Mouse (Mus musculus): ENCODE data around the gene Akap3. TPM values are rescaled to one million over a fixed set of nuclear protein-coding genes. Genes with fewer than 3 reads are reported as not detected.

The Akap3 gene
- polyA plus RNA-seq, 1 experiment from 2014 or later: not detected

DNA sequence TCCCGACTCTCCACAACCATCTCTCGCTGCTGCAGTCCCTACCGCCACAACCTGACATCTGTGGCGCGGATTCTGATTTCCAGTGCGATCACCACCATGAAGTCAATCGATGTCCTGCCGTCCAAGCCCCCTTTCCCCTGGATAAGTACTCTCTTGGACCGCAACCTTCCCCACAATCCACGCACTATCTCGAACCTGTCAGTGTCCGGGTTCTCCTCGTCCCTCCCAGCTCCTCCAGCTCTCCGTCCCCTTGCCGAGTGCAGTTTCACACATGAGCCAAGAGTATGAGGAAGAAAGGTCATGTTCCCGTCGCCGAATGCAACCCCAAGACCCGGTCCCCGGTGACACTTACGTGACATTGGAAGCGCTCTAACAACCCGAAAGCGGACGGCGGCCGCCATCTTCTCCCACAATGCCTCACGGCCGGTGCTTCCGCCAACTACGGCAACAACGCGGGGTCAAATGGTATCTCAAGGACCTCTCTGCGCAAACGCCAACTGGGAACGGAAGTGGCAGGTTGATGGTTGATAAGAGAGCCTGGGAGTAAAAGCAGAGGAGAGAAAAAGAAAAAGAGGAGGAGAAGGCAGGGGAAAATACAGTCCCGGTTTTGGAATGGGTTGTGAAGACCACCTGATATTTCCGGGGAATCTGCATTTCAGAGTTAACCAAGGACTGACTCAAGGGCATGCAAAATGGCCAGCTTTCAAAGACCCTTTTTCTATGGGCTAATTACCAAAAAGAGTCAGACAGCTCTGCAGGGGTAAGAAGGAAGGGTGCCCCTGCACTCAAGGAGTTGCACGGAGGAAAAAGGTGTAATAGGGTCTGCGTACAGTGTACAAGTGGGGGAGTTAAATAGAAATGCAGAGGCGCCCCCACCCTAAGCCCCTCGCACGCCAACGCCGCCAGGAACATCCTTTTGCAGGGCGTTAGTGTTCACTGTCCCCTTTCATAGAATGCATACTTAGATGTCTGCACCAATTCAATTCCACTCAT is 3.9 kb upstream of the Akap3 start, which contains the start of gene Ndufa9:
TSS of gene Ndufa9 (minus strand) at position 425 of the 993 bp plus-strand sequence.
- 5% methylated on average over 46 of the region's 46 CpGs for WGBS
- 0 out of 2 replicates have a peak within 1 kb of the TSS, but pooled peaks have one; percentile 42 for H3K27ac ChIP-seq (ENCODE audit: low read depth, low read length)
- H3K27me3 ChIP-seq (ENCODE audit: control insufficient read depth, insufficient read depth, low read length): no peaks in the 10 kb centered on the region

GRCm38 (mm10) chr6:126877118-126877517 is 24.2 kb downstream of the Akap3 start:
- 89% methylated on average over 8 of the region's 8 CpGs for WGBS
- H3K27ac ChIP-seq (ENCODE audit: low read depth, low read length): no peak overlapping the region
- ATAC-seq (ENCODE audit: insufficient read depth, low FRiP score, low TSS enrichment): no peak

More for the DNA sequence above, 3.9 kb upstream of the Akap3 start, which contains the start of gene Ndufa9:
- H3K4me3 ChIP-seq (ENCODE audit: low read depth, low read length): peak within 1 kb of the TSS; percentile 90
- peak within 1 kb of the TSS; percentile 87 for H3K9ac ChIP-seq (ENCODE audit: low read length)
- peaks cover 5% of the 10 kb centered on the region for H3K4me1 ChIP-seq (ENCODE audit: control insufficient read depth, insufficient read depth, low read length)
- DNase-seq (ENCODE audit: low spot score): peak; percentile 93
- no peaks in the 10 kb centered on the region for H3K9me3 ChIP-seq (ENCODE audit: control insufficient read depth, low read length)
- H3K36me3 ChIP-seq (ENCODE audit: control insufficient read depth, insufficient read depth, low read length): no peaks in the 10 kb centered on the region; the same call in 1 of the 2 replicates
- ATAC-seq (ENCODE audit: insufficient read depth, low FRiP score, low TSS enrichment): peak; percentile 86
- H3K4me2 ChIP-seq (ENCODE audit: low read depth): peak within 1 kb of the TSS; percentile 85

DNA sequence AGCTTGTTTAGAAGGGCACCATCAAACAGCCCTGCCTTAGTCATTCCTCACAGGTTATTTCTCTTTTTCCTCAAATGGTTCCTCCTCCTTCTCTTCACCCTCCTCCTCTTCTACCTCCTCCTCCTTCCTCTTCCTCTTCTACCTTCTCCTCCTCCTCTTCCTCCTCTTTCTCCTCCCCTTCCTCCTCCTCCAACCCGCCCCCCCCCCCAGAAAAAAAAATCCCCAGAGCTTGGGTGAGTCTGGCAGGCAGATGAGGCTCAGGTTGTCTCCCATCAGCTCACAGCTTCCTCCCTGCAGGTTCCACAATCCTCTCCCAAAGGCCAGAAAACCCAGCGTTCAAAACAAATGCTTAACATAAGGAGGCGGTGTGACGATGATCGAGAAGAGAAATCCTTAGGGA is 54.5 kb downstream of the Akap3 start:
- ATAC-seq (ENCODE audit: insufficient read depth, low FRiP score, low TSS enrichment) (no peak), DNase-seq (ENCODE audit: low spot score) (no peak)
- H3K4me2 ChIP-seq (ENCODE audit: low read depth): no peak overlapping the region
- no peaks in the 10 kb centered on the region for H3K9me3 ChIP-seq (ENCODE audit: control insufficient read depth, low read length)
- WGBS: 87% methylated on average over 4 of the region's 5 CpGs
- no peaks in the 10 kb centered on the region for H3K27me3 ChIP-seq (ENCODE audit: control insufficient read depth, insufficient read depth, low read length)
- H3K27ac ChIP-seq (ENCODE audit: low read depth, low read length): no peak overlapping the region
- H3K9ac ChIP-seq (ENCODE audit: low read length): no peak overlapping the region
- no peak overlapping the region for H3K4me3 ChIP-seq (ENCODE audit: low read depth, low read length)
- H3K4me1 ChIP-seq (ENCODE audit: control insufficient read depth, insufficient read depth, low read length): no peaks in the 10 kb centered on the region
- H3K36me3 ChIP-seq (ENCODE audit: control insufficient read depth, insufficient read depth, low read length): no peaks in the 10 kb centered on the region

More at GRCm38 (mm10) chr6:126877118-126877517, 24.2 kb downstream of the Akap3 start:
- H3K36me3 ChIP-seq (ENCODE audit: control insufficient read depth, insufficient read depth, low read length): no peaks in the 10 kb centered on the region
- H3K9ac ChIP-seq (ENCODE audit: low read length): no peak overlapping the region
- no peaks in the 10 kb centered on the region for H3K9me3 ChIP-seq (ENCODE audit: control insufficient read depth, low read length)
- H3K4me3 ChIP-seq (ENCODE audit: low read depth, low read length): no peak overlapping the region
- DNase-seq (ENCODE audit: low spot score): no peak
- H3K27me3 ChIP-seq (ENCODE audit: control insufficient read depth, insufficient read depth, low read length): no peaks in the 10 kb centered on the region
- no peaks in the 10 kb centered on the region for H3K4me1 ChIP-seq (ENCODE audit: control insufficient read depth, insufficient read depth, low read length)
- no peak overlapping the region for H3K4me2 ChIP-seq (ENCODE audit: low read depth)

- Histone ChIP-seq H3K9ac (ENCODE audit: low read length) (no peak overlapping the region), H3K4me3 (ENCODE audit: low read depth, low read length) (no peak overlapping the region), H3K36me3 (ENCODE audit: control insufficient read depth, insufficient read depth, low read length) (no peaks in the 10 kb centered on the region), H3K4me1 (ENCODE audit: control insufficient read depth, insufficient read depth, low read length) (no peaks in the 10 kb centered on the region), H3K9me3 (ENCODE audit: control insufficient read depth, low read length) (no peaks in the 10 kb centered on the region), H3K27me3 (ENCODE audit: control insufficient read depth, insufficient read depth, low read length) (no peaks in the 10 kb centered on the region), H3K4me2 (ENCODE audit: low read depth) (no peak overlapping the region), H3K27ac (ENCODE audit: low read depth, low read length) (no peak overlapping the region)
- WGBS: 74% methylated on average over 3 of the region's 3 CpGs
- DNase-seq (ENCODE audit: low spot score) (no peak), ATAC-seq (ENCODE audit: insufficient read depth, low FRiP score, low TSS enrichment) (no peak)
Observed at GRCm38 (mm10) chr6:126907876-126908275, 55.0 kb downstream of the Akap3 start.

GRCm38 (mm10) chr6:126910727-126911126 is 57.8 kb downstream of the Akap3 start:
- H3K9ac ChIP-seq (ENCODE audit: low read length): no peak overlapping the region
- H3K9me3 ChIP-seq (ENCODE audit: control insufficient read depth, low read length): no peaks in the 10 kb centered on the region
- no peaks in the 10 kb centered on the region for H3K36me3 ChIP-seq (ENCODE audit: control insufficient read depth, insufficient read depth, low read length)
- ATAC-seq (ENCODE audit: insufficient read depth, low FRiP score, low TSS enrichment): no peak
- H3K4me2 ChIP-seq (ENCODE audit: low read depth): no peak overlapping the region
- H3K27me3 ChIP-seq (ENCODE audit: control insufficient read depth, insufficient read depth, low read length): no peaks in the 10 kb centered on the region
- 82% methylated on average over 4 of the region's 4 CpGs for WGBS
- no peak for DNase-seq (ENCODE audit: low spot score)
- H3K4me1 ChIP-seq (ENCODE audit: control insufficient read depth, insufficient read depth, low read length): no peaks in the 10 kb centered on the region
- H3K4me3 ChIP-seq (ENCODE audit: low read depth, low read length): no peak overlapping the region
- no peak overlapping the region for H3K27ac ChIP-seq (ENCODE audit: low read depth, low read length)

DNA sequence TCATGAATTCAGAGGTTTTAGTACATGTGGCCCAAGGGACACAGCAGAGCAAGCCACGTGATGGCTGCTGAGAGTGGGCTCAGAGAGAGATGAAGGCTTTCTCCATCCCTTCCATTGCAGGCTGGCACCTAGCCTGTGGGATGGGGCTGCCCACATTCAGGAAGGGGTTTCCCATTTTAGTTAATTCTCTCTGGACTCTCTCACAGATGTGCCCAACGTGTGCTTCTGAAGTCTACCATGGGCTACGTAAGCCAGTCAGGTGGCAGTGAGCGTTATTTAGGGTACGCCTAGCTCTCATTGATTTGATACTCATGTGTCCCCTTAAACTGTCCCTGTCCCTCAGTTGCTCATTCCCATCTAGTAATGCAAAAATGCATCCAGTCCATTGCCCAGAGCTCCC is 62.0 kb downstream of the Akap3 start:
- 82% methylated on average over 5 of the region's 5 CpGs for WGBS

DNA sequence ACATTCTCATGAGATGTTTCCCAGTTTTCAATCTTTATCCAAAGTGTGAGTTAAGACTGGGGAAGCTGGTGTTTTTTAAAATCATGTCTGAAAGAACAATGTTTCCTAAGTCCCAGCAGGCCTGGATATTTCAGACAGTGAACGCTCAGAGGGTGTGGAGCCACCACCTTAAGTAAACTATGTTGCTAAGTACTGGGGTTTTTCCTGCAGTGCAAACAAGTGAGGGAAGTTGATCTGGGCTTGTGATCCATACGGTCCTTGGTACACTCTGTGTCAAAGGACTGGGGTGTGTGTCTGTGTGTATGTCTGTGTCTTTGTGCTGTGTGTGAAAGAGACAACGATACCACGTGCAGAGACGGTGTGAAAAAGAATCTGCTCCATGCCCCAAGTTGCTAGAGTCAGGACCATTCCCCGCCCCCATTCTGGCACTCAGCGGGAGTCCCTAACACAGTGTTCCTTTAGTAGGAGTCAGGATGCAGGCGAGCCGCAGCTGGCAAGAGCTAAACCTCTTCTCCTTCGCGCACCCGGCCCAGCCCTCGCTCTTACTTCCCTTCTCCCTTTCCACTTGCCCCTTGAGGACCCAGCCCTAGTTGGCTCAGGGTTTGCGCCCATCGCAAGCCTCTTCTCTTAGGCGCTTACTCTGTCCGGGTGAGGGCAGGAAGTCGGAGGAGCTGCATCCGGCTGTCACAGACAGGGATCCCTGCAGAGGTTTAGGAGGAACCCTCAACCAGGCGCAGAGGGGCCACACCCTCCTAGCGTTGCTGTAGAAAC is 68.4 kb downstream of the Akap3 start, which contains the start of gene Dyrk4:
TSS of gene Dyrk4 (minus strand) at position 729 of the 771 bp plus-strand sequence.
- Histone ChIP-seq H3K4me3 (ENCODE audit: low read depth, low read length) (peak within 1 kb of the TSS; percentile 21; the same call in 1 of the 2 replicates), H3K27ac (ENCODE audit: low read depth, low read length) (no peak within 1 kb of the TSS)
- ATAC-seq (ENCODE audit: insufficient read depth, low FRiP score, low TSS enrichment): no peak

More for the DNA sequence above, 62.0 kb downstream of the Akap3 start:
- Histone ChIP-seq H3K9ac (ENCODE audit: low read length) (no peak overlapping the region), H3K4me1 (ENCODE audit: control insufficient read depth, insufficient read depth, low read length) (no peaks in the 10 kb centered on the region), H3K36me3 (ENCODE audit: control insufficient read depth, insufficient read depth, low read length) (no peaks in the 10 kb centered on the region), H3K9me3 (ENCODE audit: control insufficient read depth, low read length) (no peaks in the 10 kb centered on the region), H3K4me3 (ENCODE audit: low read depth, low read length) (no peak overlapping the region), H3K4me2 (ENCODE audit: low read depth) (no peak overlapping the region), H3K27me3 (ENCODE audit: control insufficient read depth, insufficient read depth, low read length) (no peaks in the 10 kb centered on the region), H3K27ac (ENCODE audit: low read depth, low read length) (no peak overlapping the region)
- no peak for ATAC-seq (ENCODE audit: insufficient read depth, low FRiP score, low TSS enrichment)
- no peak for DNase-seq (ENCODE audit: low spot score)

More for the DNA sequence above, 68.4 kb downstream of the Akap3 start, which contains the start of gene Dyrk4:
- Histone ChIP-seq H3K4me2 (ENCODE audit: low read depth) (peak within 1 kb of the TSS; percentile 19; the same call in 1 of the 2 replicates), H3K4me1 (ENCODE audit: control insufficient read depth, insufficient read depth, low read length) (no peaks in the 10 kb centered on the region), H3K9ac (ENCODE audit: low read length) (no peak within 1 kb of the TSS; the same call in 1 of the 2 replicates), H3K36me3 (ENCODE audit: control insufficient read depth, insufficient read depth, low read length) (peaks cover 4% of the 10 kb centered on the region; the same call in 1 of the 2 replicates), H3K9me3 (ENCODE audit: control insufficient read depth, low read length) (no peaks in the 10 kb centered on the region), H3K27me3 (ENCODE audit: control insufficient read depth, insufficient read depth, low read length) (no peaks in the 10 kb centered on the region)
- 8% methylated on average over 21 of the region's 21 CpGs for whole genome bisulfite sequencing
- DNase-seq (ENCODE audit: low spot score): peak; percentile 47
